Mouse (Mus musculus): Measurements from ENCODE around the gene Enpp6. TPM values are rescaled to one million over a fixed set of nuclear protein-coding genes. Genes with fewer than 3 reads are reported as not detected.

Gene Enpp6
- polyA plus RNA-seq, 1 experiment from 2014 or later, result 2.1 TPM

- H3K27ac ChIP-seq (ENCODE audit: low read depth, low read length), result no peak overlapping the region
- ATAC-seq (replicated peaks; ENCODE audit: insufficient number of reproducible peaks, low FRiP score, low TSS enrichment), result no peak
- no peaks in the 10 kb centered on the region for H3K36me3 ChIP-seq (ENCODE audit: control insufficient read depth, insufficient read depth, low read length)
- H3K4me3 ChIP-seq (ENCODE audit: low read depth, low read length), result no peak overlapping the region
- peak overlapping the region; percentile 61 for H3K4me2 ChIP-seq
- no peaks in the 10 kb centered on the region for H3K27me3 ChIP-seq (ENCODE audit: control insufficient read depth, insufficient read depth, low read length)
- H3K9me3 ChIP-seq (replicated peaks; ENCODE audit: control insufficient read depth, low read length), result no peaks in the 10 kb centered on the region
- peaks cover 2% of the 10 kb centered on the region for H3K4me1 ChIP-seq (ENCODE audit: control insufficient read depth, insufficient read depth, low read length)
- 25% methylated on average over 5 of the region's 5 CpGs for WGBS (ENCODE audit: insufficient replicate concordance)
- H3K9ac ChIP-seq (ENCODE audit: low read depth, low read length), result no peak overlapping the region
Observed at GRCm38 (mm10) chr8:47136047-47136446, 149.4 kb downstream of the Enpp6 start.

- Histone ChIP-seq H3K27me3 (ENCODE audit: control insufficient read depth, insufficient read depth, low read length) (no peaks in the 10 kb centered on the region), H3K4me1 (ENCODE audit: control insufficient read depth, insufficient read depth, low read length) (no peaks in the 10 kb centered on the region), H3K4me2 (no peak overlapping the region), H3K4me3 (ENCODE audit: low read depth, low read length) (no peak overlapping the region), H3K9me3 (replicated peaks; ENCODE audit: control insufficient read depth, low read length) (peaks cover 4% of the 10 kb centered on the region; the same call in 1 of the 2 replicates), H3K36me3 (ENCODE audit: control insufficient read depth, insufficient read depth, low read length) (no peaks in the 10 kb centered on the region), H3K9ac (ENCODE audit: low read depth, low read length) (no peak overlapping the region), H3K27ac (ENCODE audit: low read depth, low read length) (no peak overlapping the region)
- no peak for ATAC-seq (replicated peaks; ENCODE audit: insufficient number of reproducible peaks, low FRiP score, low TSS enrichment)
- 85% methylated on average over 7 of the region's 9 CpGs for WGBS (ENCODE audit: insufficient replicate concordance)
Observed at GRCm38 (mm10) chr8:47145258-47145657, 158.6 kb downstream of the Enpp6 start.

Other genes starting within 250 kb of the Enpp6 start
- 11.6 and 16.5 TPM in 2 replicates for gene Irf2, start 247.2 kb upstream of the Enpp6 start, polyA plus RNA-seq (2014; fragmentation: Nextera tagmentation; extraction: Ambion mirVana)

Data from heart, embryonic 11.5 days (tissue).